Mouse (Mus musculus): ENCODE measurements around the gene Slc38a3. TPM values are rescaled to one million over a fixed set of nuclear protein-coding genes. Genes with fewer than 3 reads are reported as not detected.

Slc38a3 gene
- polyA plus RNA-seq, 1 experiment: 145 TPM

DNA sequence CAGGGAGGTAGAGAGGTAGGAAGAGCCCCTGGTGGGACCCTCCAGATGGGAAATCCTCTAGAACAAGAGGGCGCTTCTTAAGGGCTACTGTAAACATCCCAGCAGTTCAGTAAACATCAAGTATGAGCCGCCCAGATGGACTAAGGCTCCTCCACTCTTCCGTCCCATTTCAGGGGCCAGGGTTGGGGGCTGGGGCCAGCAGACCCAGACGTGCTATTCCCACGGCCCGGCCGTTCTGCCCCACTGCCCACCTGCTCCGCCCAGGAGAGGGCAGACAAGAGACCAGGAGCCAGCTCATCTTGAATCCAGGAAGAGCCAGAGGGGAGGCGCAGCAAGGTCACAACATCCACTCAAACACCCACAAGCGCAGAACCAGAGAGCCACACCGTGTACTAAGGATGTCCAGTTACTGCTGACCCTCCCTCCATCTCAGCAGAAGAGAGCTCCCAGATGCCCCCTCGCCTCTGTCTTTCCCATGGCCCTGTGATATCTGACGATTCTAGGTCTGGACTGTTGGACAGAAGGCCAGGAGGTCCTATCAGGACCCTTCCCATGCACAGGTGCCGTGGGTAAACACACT is 29.4 kb upstream of the Slc38a3 start:
- 79% methylated on average over 14 of the region's 14 CpGs for WGBS
- Histone ChIP-seq H3K4me1 (ENCODE audit: control insufficient read depth, insufficient read depth, low read length) (peaks cover 29% of the 10 kb centered on the region), H3K4me3 (replicated peaks; ENCODE audit: insufficient read depth, low read depth, low read length) (no peak overlapping the region), H3K27ac (ENCODE audit: insufficient read depth, low read length) (no peak overlapping the region), H3K27me3 (ENCODE audit: control insufficient read depth, insufficient read depth, low read length) (no peaks in the 10 kb centered on the region)
- TF ChIP-seq CTCF (IDR thresholded peaks at IDR 0.05; ENCODE audit: borderline replicate concordance, insufficient read depth, low read depth, low read length): no peak
- no peak for TF ChIP-seq POLR2A (IDR thresholded peaks at IDR 0.05; ENCODE audit: borderline replicate concordance, insufficient read depth, low read length)
- no peak for DNase-seq

GRCm38 (mm10) chr9:107697811-107698521 is 28.6 kb upstream of the Slc38a3 start:
- H3K27me3 ChIP-seq (ENCODE audit: control insufficient read depth, insufficient read depth, low read length): no peaks in the 10 kb centered on the region
- peaks cover 29% of the 10 kb centered on the region for H3K4me1 ChIP-seq (ENCODE audit: control insufficient read depth, insufficient read depth, low read length)
- TF ChIP-seq CTCF (IDR thresholded peaks at IDR 0.05; ENCODE audit: borderline replicate concordance, insufficient read depth, low read depth, low read length) (no peak), POLR2A (IDR thresholded peaks at IDR 0.05; ENCODE audit: borderline replicate concordance, insufficient read depth, low read length) (no peak)
- no peak overlapping the region for H3K27ac ChIP-seq (ENCODE audit: insufficient read depth, low read length)
- no peak for DNase-seq
- WGBS: 68% methylated on average over 14 of the region's 14 CpGs
- no peak overlapping the region for H3K4me3 ChIP-seq (replicated peaks; ENCODE audit: insufficient read depth, low read depth, low read length)

GRCm38 (mm10) chr9:107696845-107697610 is 27.7 kb upstream of the Slc38a3 start:
- no peak overlapping the region for H3K27ac ChIP-seq (ENCODE audit: insufficient read depth, low read length)
- DNase-seq: no peak
- TF ChIP-seq POLR2A (IDR thresholded peaks at IDR 0.05; ENCODE audit: borderline replicate concordance, insufficient read depth, low read length) (no peak), CTCF (IDR thresholded peaks at IDR 0.05; ENCODE audit: borderline replicate concordance, insufficient read depth, low read depth, low read length) (no peak)
- H3K4me1 ChIP-seq (ENCODE audit: control insufficient read depth, insufficient read depth, low read length): peaks cover 21% of the 10 kb centered on the region
- WGBS: 82% methylated on average over 9 of the region's 9 CpGs
- no peak overlapping the region for H3K4me3 ChIP-seq (replicated peaks; ENCODE audit: insufficient read depth, low read depth, low read length)
- H3K27me3 ChIP-seq (ENCODE audit: control insufficient read depth, insufficient read depth, low read length): no peaks in the 10 kb centered on the region

- WGBS: 70% methylated on average over 6 of the region's 6 CpGs
- Histone ChIP-seq H3K4me3 (replicated peaks; ENCODE audit: insufficient read depth, low read depth, low read length) (no peak overlapping the region), H3K27me3 (ENCODE audit: control insufficient read depth, insufficient read depth, low read length) (no peaks in the 10 kb centered on the region), H3K27ac (ENCODE audit: insufficient read depth, low read length) (no peak overlapping the region), H3K4me1 (ENCODE audit: control insufficient read depth, insufficient read depth, low read length) (peaks cover 16% of the 10 kb centered on the region)
- DNase-seq: no peak
- TF ChIP-seq CTCF (IDR thresholded peaks at IDR 0.05; ENCODE audit: borderline replicate concordance, insufficient read depth, low read depth, low read length) (no peak), POLR2A (IDR thresholded peaks at IDR 0.05; ENCODE audit: borderline replicate concordance, insufficient read depth, low read length) (no peak)
Observed at GRCm38 (mm10) chr9:107696106-107696479, 26.8 kb upstream of the Slc38a3 start.

GRCm38 (mm10) chr9:107695441-107696105 is 26.2 kb upstream of the Slc38a3 start:
- no peak overlapping the region for H3K27ac ChIP-seq (ENCODE audit: insufficient read depth, low read length)
- H3K4me3 ChIP-seq (replicated peaks; ENCODE audit: insufficient read depth, low read depth, low read length): no peak overlapping the region
- WGBS: 86% methylated on average over 12 of the region's 12 CpGs
- peaks cover 10% of the 10 kb centered on the region for H3K4me1 ChIP-seq (ENCODE audit: control insufficient read depth, insufficient read depth, low read length)
- H3K27me3 ChIP-seq (ENCODE audit: control insufficient read depth, insufficient read depth, low read length): no peaks in the 10 kb centered on the region
- TF ChIP-seq POLR2A (IDR thresholded peaks at IDR 0.05; ENCODE audit: borderline replicate concordance, insufficient read depth, low read length) (no peak), CTCF (IDR thresholded peaks at IDR 0.05; ENCODE audit: borderline replicate concordance, insufficient read depth, low read depth, low read length) (no peak)
- DNase-seq: no peak

GRCm38 (mm10) chr9:107694627-107695026 is 25.3 kb upstream of the Slc38a3 start:
- no peaks in the 10 kb centered on the region for H3K27me3 ChIP-seq (ENCODE audit: control insufficient read depth, insufficient read depth, low read length)
- WGBS: 82% methylated on average over 7 of the region's 7 CpGs
- TF ChIP-seq POLR2A (IDR thresholded peaks at IDR 0.05; ENCODE audit: borderline replicate concordance, insufficient read depth, low read length): no peak
- peaks cover 3% of the 10 kb centered on the region for H3K4me1 ChIP-seq (ENCODE audit: control insufficient read depth, insufficient read depth, low read length)
- H3K4me3 ChIP-seq (replicated peaks; ENCODE audit: insufficient read depth, low read depth, low read length): no peak overlapping the region
- no peak overlapping the region for H3K27ac ChIP-seq (ENCODE audit: insufficient read depth, low read length)
- DNase-seq: no peak

DNA sequence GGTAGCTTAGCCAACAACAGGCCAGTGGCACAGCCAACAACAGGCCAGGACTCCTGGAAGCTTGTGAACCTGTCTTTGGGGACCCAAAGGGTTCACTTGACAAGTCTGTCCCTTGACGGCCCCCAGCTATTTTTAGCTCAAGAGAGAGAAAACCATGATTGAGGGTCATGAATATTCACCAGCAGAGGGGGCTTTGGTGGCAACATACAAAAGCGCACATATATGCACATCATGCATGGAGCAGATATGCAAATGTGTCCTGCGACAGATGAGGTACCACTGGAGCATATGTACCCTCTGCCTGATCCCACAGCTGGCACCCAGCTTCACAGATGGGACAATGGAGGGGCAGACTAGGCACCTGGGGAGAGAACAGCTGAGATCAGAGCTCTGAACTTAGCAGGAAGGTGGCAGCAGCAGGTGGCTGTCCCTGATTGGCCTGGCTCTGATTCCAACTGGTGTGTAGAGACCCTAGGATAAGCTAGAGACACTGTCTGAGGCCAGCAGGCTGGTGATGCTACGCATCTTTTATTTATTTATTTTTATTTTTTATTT is 24.2 kb upstream of the Slc38a3 start:
- Histone ChIP-seq H3K4me1 (ENCODE audit: control insufficient read depth, insufficient read depth, low read length) (no peaks in the 10 kb centered on the region), H3K27me3 (ENCODE audit: control insufficient read depth, insufficient read depth, low read length) (no peaks in the 10 kb centered on the region), H3K4me3 (replicated peaks; ENCODE audit: insufficient read depth, low read depth, low read length) (no peak overlapping the region), H3K27ac (ENCODE audit: insufficient read depth, low read length) (no peak overlapping the region)
- 72% methylated on average over 4 of the region's 4 CpGs for WGBS
- no peak for DNase-seq
- TF ChIP-seq POLR2A (IDR thresholded peaks at IDR 0.05; ENCODE audit: borderline replicate concordance, insufficient read depth, low read length) (no peak), CTCF (IDR thresholded peaks at IDR 0.05; ENCODE audit: borderline replicate concordance, insufficient read depth, low read depth, low read length) (no peak)

All from cerebellum, adult 2 months (tissue).